Mouse (Mus musculus): ENCODE results near the gene 2410137M14Rik. TPM values are rescaled to one million over a fixed set of nuclear protein-coding genes. Genes with fewer than 3 reads are reported as not detected.
"Not testable (repeated sequence)": the region's sequence is repeated elsewhere in the genome, so short reads cannot be mapped to it uniquely, and the experiment has no call there.

The 2410137M14Rik gene
- 1.5 and 1.6 TPM in 2 replicates for polyA plus RNA-seq (2012; rRNA removed)

DNA sequence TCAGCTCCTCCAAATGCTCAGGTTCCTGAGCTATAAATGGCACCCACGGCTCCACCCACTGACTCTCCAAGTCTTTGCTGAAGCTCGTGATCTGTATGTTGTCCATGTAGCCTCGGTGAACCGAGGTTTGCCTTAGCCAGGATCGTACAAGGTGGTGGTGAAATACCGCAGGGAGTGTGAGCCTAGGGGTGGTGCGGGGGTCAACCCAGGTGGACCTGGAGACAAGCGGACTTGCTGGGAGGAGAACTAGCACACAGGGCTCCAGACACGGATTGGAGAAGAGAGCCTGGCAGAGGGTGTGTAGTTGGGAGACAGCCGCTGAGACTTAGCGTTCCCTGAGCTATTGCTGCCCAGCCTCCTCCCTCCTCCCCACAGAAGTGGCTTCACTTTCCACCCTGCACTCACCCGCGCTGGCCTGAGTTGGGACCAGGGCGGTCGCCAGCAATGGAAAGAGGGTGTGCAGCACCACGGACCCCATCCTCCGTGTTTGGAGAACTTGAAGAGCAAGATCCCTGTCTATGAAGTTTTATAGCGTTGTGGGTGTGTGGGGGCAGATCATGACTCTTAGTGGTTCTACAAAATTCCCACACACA, at the start of gene 2410137M14Rik:
Gene 2410137M14Rik, minus strand, starts transcription at position 17 of the 593 bp plus-strand sequence.
- DNase-seq (ENCODE audit: low read depth) = no peak
- no peak for TF ChIP-seq POLR2A (IDR thresholded peaks at IDR 0.05; ENCODE audit: borderline replicate concordance, extremely low read depth, insufficient read depth, insufficient read length, poor library complexity, severe bottlenecking)
- no peak for TF ChIP-seq CTCF (IDR thresholded peaks at IDR 0.05; ENCODE audit: borderline replicate concordance, extremely low read depth, insufficient read depth, insufficient read length)

DNA sequence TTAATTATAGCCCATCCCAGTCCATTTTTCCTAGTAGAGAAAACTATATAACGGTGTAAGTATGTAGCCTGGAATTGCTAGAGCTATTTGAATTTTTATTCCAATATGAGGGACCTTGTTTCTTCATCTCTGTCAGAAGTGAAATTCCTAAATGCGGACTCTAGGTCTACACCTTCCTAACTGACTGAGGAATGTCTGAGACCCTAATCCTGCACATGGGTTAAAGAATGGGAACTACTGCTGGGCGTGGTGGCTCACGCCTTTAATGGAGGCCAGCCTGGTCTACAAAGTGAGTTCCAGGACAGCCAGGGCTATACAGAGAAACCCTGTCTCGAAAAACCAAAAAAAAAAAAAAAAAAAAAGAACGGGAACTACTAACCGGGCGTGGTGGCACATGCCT, 48.1 kb upstream of the 2410137M14Rik start:
- no peak for TF ChIP-seq CTCF (IDR thresholded peaks at IDR 0.05; ENCODE audit: borderline replicate concordance, extremely low read depth, insufficient read depth, insufficient read length)
- TF ChIP-seq POLR2A (IDR thresholded peaks at IDR 0.05; ENCODE audit: borderline replicate concordance, extremely low read depth, insufficient read depth, insufficient read length, poor library complexity, severe bottlenecking) = no peak
- DNase-seq (ENCODE audit: low read depth) = no peak

DNA sequence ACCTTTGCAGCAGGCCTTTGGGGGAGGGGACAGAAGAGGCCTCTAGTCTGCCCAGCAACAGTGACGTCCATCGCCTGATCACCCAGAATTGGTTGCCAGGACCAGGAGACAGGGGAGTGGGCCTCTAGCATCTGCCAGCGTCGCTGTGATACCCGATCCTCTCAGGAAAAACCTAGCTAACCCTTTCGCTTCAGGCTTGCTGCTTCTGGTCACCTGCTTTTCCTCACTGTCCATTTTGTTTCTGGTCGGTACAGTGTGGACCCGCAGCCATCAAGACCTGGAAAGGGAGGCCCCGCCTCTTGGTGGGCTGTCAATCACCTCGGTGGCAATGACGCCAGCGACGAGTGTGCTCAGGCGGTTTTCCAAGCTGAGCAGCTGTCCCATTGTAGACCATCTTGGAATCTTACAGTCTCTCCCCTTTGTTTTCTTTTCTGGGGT, 47.7 kb upstream of the 2410137M14Rik start:
- DNase-seq (ENCODE audit: low read depth) = peak; percentile 99
- TF ChIP-seq CTCF (IDR thresholded peaks at IDR 0.05; ENCODE audit: borderline replicate concordance, extremely low read depth, insufficient read depth, insufficient read length) (no peak), POLR2A (IDR thresholded peaks at IDR 0.05; ENCODE audit: borderline replicate concordance, extremely low read depth, insufficient read depth, insufficient read length, poor library complexity, severe bottlenecking) (0 out of 2 replicates have a peak, but pooled peaks have one; percentile 19)

GRCm38 (mm10) chr17:37028212-37028611, 47.2 kb upstream of the 2410137M14Rik start:
- TF ChIP-seq CTCF (IDR thresholded peaks at IDR 0.05; ENCODE audit: borderline replicate concordance, extremely low read depth, insufficient read depth, insufficient read length) (no peak), POLR2A (IDR thresholded peaks at IDR 0.05; ENCODE audit: borderline replicate concordance, extremely low read depth, insufficient read depth, insufficient read length, poor library complexity, severe bottlenecking) (no peak)
- no peak for DNase-seq (ENCODE audit: low read depth)

DNA sequence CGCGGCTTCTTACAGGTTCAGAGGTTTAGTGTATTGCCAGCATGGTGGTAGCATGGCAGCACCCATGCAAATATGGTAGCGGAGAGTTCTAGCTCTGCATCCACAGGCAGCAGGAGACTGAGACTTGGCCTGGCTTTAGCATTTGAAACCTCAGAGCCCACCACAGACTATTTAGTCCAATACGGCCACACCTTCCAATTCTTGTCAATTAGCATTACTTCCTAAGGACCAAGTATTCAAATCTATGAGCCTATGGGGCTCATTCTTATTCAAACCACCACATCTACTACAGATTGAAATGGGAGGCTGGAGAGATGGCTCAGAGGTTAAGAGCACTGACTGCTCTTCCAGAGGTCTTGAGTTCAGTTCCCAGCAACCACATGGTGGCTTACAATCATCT, 46.4 kb upstream of the 2410137M14Rik start:
- no peak for TF ChIP-seq CTCF (IDR thresholded peaks at IDR 0.05; ENCODE audit: borderline replicate concordance, extremely low read depth, insufficient read depth, insufficient read length)
- TF ChIP-seq POLR2A (IDR thresholded peaks at IDR 0.05; ENCODE audit: borderline replicate concordance, extremely low read depth, insufficient read depth, insufficient read length, poor library complexity, severe bottlenecking) = no peak
- DNase-seq (ENCODE audit: low read depth) = no peak

DNA sequence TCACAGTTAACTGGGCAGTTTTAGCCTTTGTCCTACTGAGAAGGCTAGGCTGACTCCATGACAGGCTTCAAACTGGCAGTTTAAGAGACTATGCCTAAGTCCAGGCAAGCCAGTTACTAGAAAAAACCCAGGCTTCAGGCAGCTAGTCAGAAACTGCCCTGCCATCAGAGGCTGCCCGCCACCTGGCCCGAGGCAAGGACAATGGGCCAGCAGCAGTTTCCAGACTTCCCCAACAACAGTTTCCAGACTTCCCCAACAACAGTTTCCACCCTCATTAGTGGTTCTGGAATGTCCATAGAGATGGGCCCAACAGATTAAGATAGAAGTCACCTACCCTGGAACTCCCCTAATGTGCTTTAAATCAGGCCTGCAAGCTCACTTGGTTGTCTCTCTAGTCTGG, 45.4 kb upstream of the 2410137M14Rik start:
- DNase-seq (ENCODE audit: low read depth) = no peak
- TF ChIP-seq POLR2A (IDR thresholded peaks at IDR 0.05; ENCODE audit: borderline replicate concordance, extremely low read depth, insufficient read depth, insufficient read length, poor library complexity, severe bottlenecking) (no peak), CTCF (IDR thresholded peaks at IDR 0.05; ENCODE audit: borderline replicate concordance, extremely low read depth, insufficient read depth, insufficient read length) (no peak)

DNA sequence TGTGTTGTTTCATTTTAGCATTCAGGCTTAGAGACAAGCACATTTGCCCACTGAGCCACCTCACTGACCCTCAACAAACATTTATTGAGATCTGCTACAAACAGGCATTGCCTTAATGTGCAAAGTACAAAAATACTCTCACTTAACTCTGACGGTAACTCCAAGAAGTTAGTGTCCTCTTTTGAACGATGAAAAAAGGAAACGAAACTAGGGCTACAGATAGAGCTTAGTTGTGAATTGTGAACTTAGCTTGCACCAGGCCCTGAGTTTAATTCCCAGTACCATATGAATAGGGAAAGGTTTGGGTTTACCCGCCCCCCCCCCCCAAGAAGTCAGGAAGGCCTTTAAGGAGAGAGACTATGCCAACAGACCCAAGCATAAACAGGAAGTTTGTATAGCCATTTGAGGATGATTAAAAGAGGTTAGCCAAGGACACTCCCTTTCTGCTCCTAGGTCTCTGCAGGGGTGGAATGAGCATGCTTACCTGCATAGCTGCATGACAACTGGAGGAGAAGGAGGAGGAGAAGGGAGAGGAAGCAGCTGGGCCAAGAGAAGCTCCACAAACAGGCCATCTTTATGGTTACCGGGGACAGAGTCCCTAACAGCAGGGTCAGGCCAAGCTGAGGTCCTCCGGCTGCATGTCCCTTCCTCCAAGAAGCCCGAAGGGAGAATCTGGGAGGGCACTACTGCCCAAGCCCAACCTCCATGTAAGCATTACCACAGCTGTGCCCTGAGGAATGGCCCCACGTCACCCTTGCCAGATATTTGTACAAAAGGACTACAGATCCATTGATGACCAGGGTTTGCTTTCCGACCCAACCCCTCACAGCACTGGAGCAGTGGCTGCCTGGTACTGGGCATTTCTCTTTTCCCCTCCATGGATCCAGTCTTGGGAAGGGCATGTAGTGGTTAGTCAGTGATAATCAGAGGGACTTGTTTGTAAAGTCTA, 41.9 kb upstream of the 2410137M14Rik start, which contains the start of gene Mog:
Gene Mog, minus strand, starts transcription at position 771 of the 949 bp plus-strand sequence.
- no peak for DNase-seq (ENCODE audit: low read depth)
- TF ChIP-seq POLR2A (IDR thresholded peaks at IDR 0.05; ENCODE audit: borderline replicate concordance, extremely low read depth, insufficient read depth, insufficient read length, poor library complexity, severe bottlenecking) (no peak), CTCF (IDR thresholded peaks at IDR 0.05; ENCODE audit: borderline replicate concordance, extremely low read depth, insufficient read depth, insufficient read length) (no peak)

DNA sequence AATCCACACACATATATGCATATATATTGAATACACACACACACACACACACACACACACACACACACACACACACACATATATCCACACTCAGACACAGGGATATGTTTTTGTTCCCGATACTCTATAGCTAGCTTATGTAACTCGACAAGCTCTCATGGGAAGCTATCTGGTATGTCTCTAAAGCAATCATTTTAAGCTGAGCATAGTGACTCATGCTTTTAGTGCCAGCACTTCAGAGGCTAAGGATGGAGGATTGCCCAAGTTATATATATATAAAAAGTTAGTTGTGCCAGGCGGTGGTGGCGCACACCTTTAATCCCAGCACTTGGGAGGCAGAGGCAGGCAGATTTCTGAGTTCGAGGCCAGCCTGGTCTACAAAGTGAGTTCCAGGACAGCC, 38.2 kb upstream of the 2410137M14Rik start:
- not testable (repeated sequence) for DNase-seq (ENCODE audit: low read depth)

- no peak for TF ChIP-seq CTCF (IDR thresholded peaks at IDR 0.05; ENCODE audit: borderline replicate concordance, extremely low read depth, insufficient read depth, insufficient read length)
- DNase-seq (ENCODE audit: low read depth) = no peak
Observed at GRCm38 (mm10) chr17:37018328-37018727, 37.3 kb upstream of the 2410137M14Rik start.

DNA sequence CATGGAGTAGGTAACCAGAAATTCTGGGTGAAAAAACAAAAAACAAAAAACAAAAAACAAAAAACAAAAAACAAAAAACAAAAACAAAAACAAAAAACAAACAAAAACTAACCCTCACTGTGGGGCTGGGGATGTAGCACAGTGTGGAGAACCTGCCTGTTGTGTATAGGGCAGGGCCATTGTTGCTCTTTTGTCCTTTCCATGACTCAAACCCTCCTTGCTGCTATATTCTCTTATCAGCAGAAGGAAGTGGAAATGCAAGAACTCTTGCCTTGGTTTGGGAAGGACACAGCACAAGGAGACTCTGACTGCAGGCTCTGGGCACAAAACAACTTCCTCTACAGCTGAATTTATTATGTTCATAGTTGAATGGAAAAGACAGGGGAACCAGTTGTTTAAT, 35.3 kb upstream of the 2410137M14Rik start:
- DNase-seq (ENCODE audit: low read depth) = no peak
- TF ChIP-seq CTCF (IDR thresholded peaks at IDR 0.05; ENCODE audit: borderline replicate concordance, extremely low read depth, insufficient read depth, insufficient read length) (no peak), POLR2A (IDR thresholded peaks at IDR 0.05; ENCODE audit: borderline replicate concordance, extremely low read depth, insufficient read depth, insufficient read length, poor library complexity, severe bottlenecking) (no peak)

DNA sequence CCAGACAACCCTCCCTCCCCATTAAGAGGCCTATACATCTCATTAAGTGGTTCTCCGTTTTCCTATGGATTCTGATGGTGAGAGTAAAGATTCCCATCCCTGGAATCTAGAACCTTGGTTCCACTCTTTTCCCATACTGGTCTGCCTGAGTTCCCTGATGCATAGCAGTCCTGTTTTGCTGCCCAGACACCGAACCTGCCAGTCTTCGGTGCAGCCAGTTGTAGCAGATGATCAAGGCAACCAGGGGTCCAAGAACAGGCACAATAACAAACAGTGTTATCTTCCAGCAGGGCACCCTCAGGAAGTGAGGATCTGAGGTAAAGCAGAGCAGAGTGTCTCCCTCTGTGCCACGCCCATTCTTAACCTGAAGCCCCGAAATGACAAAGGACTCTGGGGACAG, 31.1 kb upstream of the 2410137M14Rik start:
- no peak for TF ChIP-seq CTCF (IDR thresholded peaks at IDR 0.05; ENCODE audit: borderline replicate concordance, extremely low read depth, insufficient read depth, insufficient read length)
- TF ChIP-seq POLR2A (IDR thresholded peaks at IDR 0.05; ENCODE audit: borderline replicate concordance, extremely low read depth, insufficient read depth, insufficient read length, poor library complexity, severe bottlenecking) = no peak
- no peak for DNase-seq (ENCODE audit: low read depth)

DNA sequence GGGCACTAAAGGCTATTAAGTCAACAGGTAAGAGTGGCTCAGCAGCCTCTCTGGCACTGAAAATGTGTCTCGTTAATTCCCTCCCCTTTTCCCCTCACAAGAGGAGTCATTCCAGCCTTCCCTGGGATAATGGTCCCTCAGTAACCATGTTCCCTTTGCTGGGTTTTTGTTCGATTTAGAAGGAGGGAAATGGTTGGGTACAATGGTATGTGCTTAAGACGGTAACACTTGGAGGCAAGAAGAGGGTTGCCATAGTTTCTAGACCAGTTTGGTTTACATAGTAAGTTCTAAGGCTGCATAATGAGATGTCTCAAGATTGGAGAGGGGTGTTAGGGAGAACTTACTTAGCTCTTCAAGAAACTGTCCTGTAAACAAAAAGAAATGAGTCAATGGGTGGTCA, 30.7 kb upstream of the 2410137M14Rik start:
- no peak for DNase-seq (ENCODE audit: low read depth)
- TF ChIP-seq POLR2A (IDR thresholded peaks at IDR 0.05; ENCODE audit: borderline replicate concordance, extremely low read depth, insufficient read depth, insufficient read length, poor library complexity, severe bottlenecking) (no peak), CTCF (IDR thresholded peaks at IDR 0.05; ENCODE audit: borderline replicate concordance, extremely low read depth, insufficient read depth, insufficient read length) (no peak)
